Mouse (Mus musculus) MN1 (cell line): ENCODE measurements around the gene Zfp771.
"Not testable (repeated sequence)": the region's sequence is repeated elsewhere in the genome, so short reads cannot be mapped to it uniquely, and the experiment has no call there.

Experiments
- DNase-seq: peaks from one replicate; pipeline ENCODE4 v3.0.0-alpha.2; 2016; ENCODE audit warnings: low spot score

Zfp771 gene

GRCm38 (mm10) chr7:127217901-127218642 lies 26.0 kb upstream of the Zfp771 start:
- DNase-seq, result no peak

- no peak for DNase-seq
These were observed 25.4 kb upstream of the Zfp771 start for GRCm38 (mm10) chr7:127218670-127219069.

GRCm38 (mm10) chr7:127220440-127220839 lies 23.6 kb upstream of the Zfp771 start:
- no peak for DNase-seq

- no peak for DNase-seq
These were observed 21.0 kb upstream of the Zfp771 start for GRCm38 (mm10) chr7:127223106-127223505.

GRCm38 (mm10) chr7:127223515-127224478 lies 20.3 kb upstream of the Zfp771 start:
- no peak for DNase-seq

- no peak for DNase-seq
These were observed 19.5 kb upstream of the Zfp771 start for GRCm38 (mm10) chr7:127224616-127225015.

- DNase-seq, result no peak
These were observed 18.7 kb upstream of the Zfp771 start for GRCm38 (mm10) chr7:127225147-127225995.

- peak; percentile 86 for DNase-seq
These were observed 15.3 kb upstream of the Zfp771 start for GRCm38 (mm10) chr7:127228615-127229303.

GRCm38 (mm10) chr7:127231376-127231775 lies 12.7 kb upstream of the Zfp771 start:
- DNase-seq, result no peak

- peak; percentile 45 for DNase-seq
These were observed 12.1 kb upstream of the Zfp771 start for GRCm38 (mm10) chr7:127231826-127232621.

- peak; percentile 88 for DNase-seq
These were observed 11.3 kb upstream of the Zfp771 start, which contains the start of the genes Zfp553 and Sept1 for GRCm38 (mm10) chr7:127232622-127233367. Gene Zfp553, plus strand, starts transcription at chr7:127233061. Gene Sept1, minus strand, starts transcription at chr7:127233130.

GRCm38 (mm10) chr7:127233368-127233749 lies 10.7 kb upstream of the Zfp771 start:
- peak; percentile 48 for DNase-seq

- no peak for DNase-seq
These were observed 10.3 kb upstream of the Zfp771 start for GRCm38 (mm10) chr7:127233765-127234164.

GRCm38 (mm10) chr7:127234777-127235176 lies 9.3 kb upstream of the Zfp771 start:
- no peak for DNase-seq

- DNase-seq, result peak; percentile 42
These were observed 660 bp upstream of the Zfp771 start for GRCm38 (mm10) chr7:127243361-127243867.

GRCm38 (mm10) chr7:127244658-127245510 lies 810 bp downstream of the Zfp771 start:
- DNase-seq, result peak; percentile 70

GRCm38 (mm10) chr7:127250511-127250910 lies 6.4 kb downstream of the Zfp771 start:
- DNase-seq, result not testable (repeated sequence)

GRCm38 (mm10) chr7:127252414-127252813 lies 8.3 kb downstream of the Zfp771 start:
- DNase-seq, result no peak
